Mouse (Mus musculus) intestine, embryonic 15.5 days (tissue): ENCODE measurements around the gene Stat3. TPM values are rescaled to one million over a fixed set of nuclear protein-coding genes. Genes with fewer than 3 reads are reported as not detected.
A peak's percentile ranks its signal among the peaks of the same experiment; 100 is the strongest.

Experiments
- ATAC-seq: fragments of 200-750 bp; cut with Nextera tagmentation; 2 replicates; pipeline ENCODE4 v1.8.0; 2017; ENCODE audit warnings: moderate TSS enrichment, moderate library complexity
- H3K27ac ChIP-seq: fragments of 300-500 bp; sonication (generic); 2 replicates; pipeline ENCODE4 v1.5.1; 2015; ENCODE audit warnings: mild to moderate bottlenecking, inconsistent platforms
- H3K27me3 ChIP-seq: fragments of 300-500 bp; sonication (generic); replicated peaks from 2 replicates; pipeline ENCODE4 v1.6.1; 2015; ENCODE audit warnings: inconsistent platforms
- H3K36me3 ChIP-seq: fragments of 300-500 bp; sonication (generic); 2 replicates; pipeline ENCODE4 v1.6.1; 2015; ENCODE audit warnings: inconsistent platforms
- H3K4me1 ChIP-seq: fragments of 300-500 bp; sonication (generic); replicated peaks from 2 replicates; pipeline ENCODE4 v1.6.1; 2015; ENCODE audit warnings: inconsistent platforms
- H3K4me2 ChIP-seq: fragments of 300-500 bp; sonication (generic); replicated peaks from 2 replicates; pipeline ENCODE4 v1.6.1; 2015; ENCODE audit warnings: mild to moderate bottlenecking, inconsistent platforms
- H3K4me3 ChIP-seq: fragments of 300-500 bp; sonication (generic); replicated peaks from 2 replicates; pipeline ENCODE4 v1.5.1; 2015; ENCODE audit warnings: inconsistent platforms
- H3K9ac ChIP-seq: fragments of 300-500 bp; sonication (generic); 2 replicates; pipeline ENCODE4 v1.6.1; 2015; ENCODE audit warnings: inconsistent platforms
- H3K9me3 ChIP-seq: fragments of 300-500 bp; sonication (generic); 2 replicates; pipeline ENCODE4 v1.6.1; 2016; ENCODE audit warnings: inconsistent platforms
- WGBS: fragments of 180-500 bp; shearing (Covaris S2); methylation state at CpG from one replicate; pipeline ENCODE4 v1.1.7; 2015; 5-methylcytosine and 5-hydroxymethylcytosine counted together
- polyA plus RNA-seq: library from polyadenylated mRNA; unstranded; fragments of >200 nt; fragmentation: Nextera tagmentation; extraction: Ambion mirVana; gene quantifications from 2 replicates; pipeline ENCODE4 v1.2.1, GENCODE M21; 2015

Gene Stat3
- polyA plus RNA-seq, result 45.8 and 48.9 TPM in 2 replicates

DNA sequence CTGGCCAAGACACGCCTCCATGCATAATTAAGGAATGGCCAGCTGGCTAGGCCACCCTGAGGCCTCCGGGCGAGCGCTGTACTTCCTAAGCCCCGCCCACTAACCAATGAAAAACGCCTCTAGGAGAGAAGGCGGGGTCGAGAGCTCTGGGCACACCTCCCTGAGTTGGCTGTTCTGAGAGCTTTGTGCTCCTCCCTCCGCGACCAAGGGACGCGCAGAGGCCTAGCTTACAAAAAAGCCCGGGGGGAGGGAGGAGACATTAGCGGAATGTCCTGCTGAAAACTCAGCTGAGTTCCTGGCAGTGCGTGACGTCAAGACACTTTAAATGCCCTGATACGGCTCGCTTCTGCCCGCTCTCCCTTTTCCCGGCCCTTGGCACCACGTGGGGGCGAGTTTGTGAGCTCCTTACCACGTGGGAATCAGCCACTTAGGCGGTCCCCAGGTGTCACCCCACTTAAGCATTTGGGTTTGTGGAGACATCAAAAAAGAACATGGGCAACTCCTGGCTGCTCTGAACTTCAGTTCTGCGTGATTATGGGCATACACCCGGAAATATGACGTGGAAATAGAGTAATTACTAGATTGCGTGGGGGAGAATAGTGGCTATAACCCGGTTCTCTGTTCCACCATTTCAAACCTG lies at the start of gene Stat3:
Gene Stat3 (minus strand): TSS at position 29 of the 640 bp plus-strand sequence.
- under 1% methylated on average over 29 of the region's 29 CpGs for WGBS
- Histone ChIP-seq H3K4me1 (peaks cover 4% of the 10 kb centered on the region; the same call in 1 of the 2 replicates), H3K4me2 (peak within 1 kb of the TSS; percentile 80), H3K9me3 (no peaks in the 10 kb centered on the region), H3K27me3 (no peaks in the 10 kb centered on the region), H3K9ac (peak within 1 kb of the TSS; percentile 89), H3K36me3 (no peaks in the 10 kb centered on the region), H3K27ac (peak within 1 kb of the TSS; percentile 87), H3K4me3 (peak within 1 kb of the TSS; percentile 92)
- ATAC-seq, result peak; percentile 99

DNA sequence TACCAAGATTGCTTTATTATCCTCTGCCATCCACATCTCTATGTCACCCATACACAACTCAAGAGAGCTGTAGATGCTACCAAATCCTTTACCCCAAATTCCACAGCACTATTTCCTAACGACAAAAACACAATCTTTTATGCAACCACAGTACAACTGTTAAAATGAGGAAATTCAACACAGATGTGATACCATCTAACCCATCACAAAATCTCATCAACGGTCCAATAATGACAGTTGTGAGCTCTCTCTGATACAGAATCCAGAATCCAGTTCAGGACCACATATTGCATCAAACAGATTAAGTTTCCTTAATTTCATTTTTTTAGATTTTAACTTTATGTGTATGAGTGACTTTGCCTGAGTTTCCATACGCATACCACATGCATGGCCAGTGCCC lies 49.3 kb upstream of the Stat3 start:
- 82% methylated on average over 3 of the region's 3 CpGs for WGBS
- no peak overlapping the region for H3K4me3 ChIP-seq

DNA sequence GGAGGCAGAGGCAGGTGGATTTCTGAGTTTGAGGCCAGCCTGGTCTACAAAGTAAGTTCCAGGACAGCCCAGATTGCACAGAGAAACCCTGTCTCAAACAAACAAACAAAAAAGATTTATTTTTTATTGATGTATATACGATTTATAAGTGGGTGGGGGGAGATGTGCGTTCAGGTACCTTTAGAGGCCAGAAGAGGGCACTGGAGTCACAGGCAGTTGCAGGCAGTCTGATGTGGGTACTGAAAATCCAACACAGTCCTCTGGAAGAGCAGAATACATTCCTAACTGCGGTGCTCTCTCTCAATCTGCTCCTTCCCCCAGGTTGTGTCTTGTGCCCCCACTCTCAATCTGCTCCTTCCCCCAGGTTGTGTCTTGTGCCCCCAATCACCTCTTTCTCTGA lies 46.3 kb upstream of the Stat3 start:
- Histone ChIP-seq H3K27ac (no peak overlapping the region), H3K27me3 (no peaks in the 10 kb centered on the region), H3K4me2 (no peak overlapping the region), H3K4me1 (no peaks in the 10 kb centered on the region; the same call in 1 of the 2 replicates), H3K36me3 (no peaks in the 10 kb centered on the region), H3K9me3 (no peaks in the 10 kb centered on the region), H3K4me3 (no peak overlapping the region), H3K9ac (no peak overlapping the region)
- ATAC-seq, result no peak
- 58% methylated on average over 3 of the region's 3 CpGs for WGBS

More for the DNA sequence above, 49.3 kb upstream of the Stat3 start:
- H3K9ac ChIP-seq, result no peak overlapping the region
- no peaks in the 10 kb centered on the region; the same call in 1 of the 2 replicates for H3K4me1 ChIP-seq
- H3K9me3 ChIP-seq, result no peaks in the 10 kb centered on the region
- no peak overlapping the region for H3K27ac ChIP-seq
- no peak for ATAC-seq
- no peaks in the 10 kb centered on the region for H3K36me3 ChIP-seq
- H3K27me3 ChIP-seq, result no peaks in the 10 kb centered on the region
- H3K4me2 ChIP-seq, result no peak overlapping the region

DNA sequence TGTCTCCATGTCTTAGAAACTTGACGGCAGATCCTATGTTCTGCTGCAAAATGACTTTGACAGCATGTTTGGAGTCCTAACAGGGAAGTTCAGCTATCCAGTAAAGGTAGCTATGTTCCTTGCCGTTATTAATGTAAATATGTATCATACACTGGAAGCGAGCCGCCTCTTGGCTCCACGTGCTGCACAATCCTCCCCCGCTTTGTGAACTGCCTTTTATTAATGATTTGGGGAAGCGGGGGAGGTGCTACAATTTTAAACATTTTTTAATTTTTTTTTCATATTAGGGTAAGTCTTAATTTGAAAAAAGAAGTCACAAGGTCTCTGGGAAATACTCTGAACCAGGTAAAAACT lies 44.4 kb upstream of the Stat3 start:
- 58% methylated on average over 7 of the region's 7 CpGs for WGBS
- Histone ChIP-seq H3K4me1 (no peaks in the 10 kb centered on the region; the same call in 1 of the 2 replicates), H3K36me3 (no peaks in the 10 kb centered on the region), H3K4me3 (no peak overlapping the region), H3K9me3 (no peaks in the 10 kb centered on the region), H3K4me2 (no peak overlapping the region; the same call in 1 of the 2 replicates), H3K9ac (no peak overlapping the region; the same call in 1 of the 2 replicates), H3K27me3 (no peaks in the 10 kb centered on the region), H3K27ac (no peak overlapping the region)
- ATAC-seq, result no peak

DNA sequence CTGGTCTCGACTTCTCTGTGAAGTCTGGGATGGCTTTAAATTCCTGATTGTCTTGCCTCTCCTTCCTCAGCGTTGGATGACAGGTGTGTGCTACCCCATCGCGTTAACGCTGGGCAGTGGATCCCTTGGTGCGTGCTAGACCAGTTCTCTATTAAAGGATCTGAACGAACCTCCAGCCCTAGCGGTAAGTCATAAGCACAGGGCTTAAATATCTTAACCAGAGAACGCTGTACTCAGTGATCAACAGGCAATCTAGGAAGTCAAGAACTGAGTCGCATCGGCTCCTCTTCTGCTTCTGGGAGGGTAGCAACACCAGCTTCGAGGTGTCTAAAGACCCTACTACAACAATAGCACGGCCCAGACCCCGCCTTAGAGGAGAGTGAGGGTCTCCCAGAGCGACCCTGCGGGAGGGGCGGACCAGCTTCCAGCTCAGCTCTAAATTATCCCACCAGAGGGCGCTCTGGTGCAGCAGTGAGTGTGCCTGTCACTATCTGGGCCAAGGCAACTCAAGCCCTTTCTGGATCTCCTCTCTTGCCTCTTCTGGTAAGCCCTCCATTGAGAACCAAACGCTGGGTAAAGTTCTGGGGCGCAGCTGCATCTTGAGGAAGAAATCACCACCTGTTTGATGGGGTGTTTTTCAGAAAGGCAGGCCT lies 43.9 kb upstream of the Stat3 start:
- Histone ChIP-seq H3K36me3 (no peaks in the 10 kb centered on the region), H3K4me1 (no peaks in the 10 kb centered on the region; the same call in 1 of the 2 replicates), H3K27ac (no peak overlapping the region), H3K4me3 (peak overlapping the region; percentile 40), H3K9me3 (no peaks in the 10 kb centered on the region), H3K4me2 (peak overlapping the region; percentile 83), H3K27me3 (no peaks in the 10 kb centered on the region), H3K9ac (peak overlapping the region; percentile 57)
- WGBS, result 4% methylated on average over 20 of the region's 20 CpGs
- peak; percentile 86 for ATAC-seq

DNA sequence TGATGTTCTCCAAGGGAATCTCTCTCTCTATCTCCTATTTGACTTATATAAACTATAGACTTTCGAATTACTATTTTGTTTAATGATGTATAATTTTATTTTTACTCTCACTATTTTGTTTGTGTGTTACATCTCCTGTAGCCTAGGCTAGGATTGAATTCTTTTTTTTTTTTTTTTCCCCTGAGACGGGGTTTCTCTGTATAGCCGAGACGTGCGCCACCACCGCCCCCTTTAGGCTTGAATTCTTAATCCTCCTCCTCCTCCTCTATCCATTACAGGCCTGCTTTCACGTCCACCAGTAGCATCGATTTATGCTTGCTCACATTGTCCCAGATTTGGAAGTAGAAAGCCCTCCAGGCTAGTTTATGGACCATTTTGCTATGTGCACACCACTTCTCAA lies 42.7 kb upstream of the Stat3 start:
- Histone ChIP-seq H3K4me3 (no peak overlapping the region), H3K4me1 (no peaks in the 10 kb centered on the region; the same call in 1 of the 2 replicates), H3K36me3 (no peaks in the 10 kb centered on the region), H3K9me3 (no peaks in the 10 kb centered on the region), H3K27ac (no peak overlapping the region), H3K9ac (no peak overlapping the region), H3K4me2 (no peak overlapping the region), H3K27me3 (no peaks in the 10 kb centered on the region)
- ATAC-seq, result no peak
- WGBS, result 31% methylated on average over 8 of the region's 8 CpGs

DNA sequence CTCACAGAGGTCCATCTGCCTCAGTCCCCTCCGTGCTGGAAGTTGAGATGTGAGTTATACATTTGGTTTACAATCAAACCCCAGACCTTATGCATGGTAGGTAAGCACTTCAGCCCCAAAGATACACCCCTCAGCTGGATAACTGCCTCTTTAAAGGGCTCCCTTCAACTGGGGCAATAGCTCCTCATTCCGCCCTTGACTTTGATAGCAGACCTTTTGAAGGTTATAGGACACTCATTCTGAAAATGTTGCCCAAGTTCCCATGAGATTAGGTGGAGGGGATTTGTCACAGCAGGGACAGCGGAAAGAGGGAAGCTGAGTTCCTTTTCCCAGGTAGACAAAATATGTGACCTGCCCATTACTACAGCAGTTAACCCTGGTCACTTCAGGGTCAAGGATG lies 41.9 kb upstream of the Stat3 start:
- Histone ChIP-seq H3K9me3 (no peaks in the 10 kb centered on the region), H3K4me3 (no peak overlapping the region), H3K27me3 (no peaks in the 10 kb centered on the region), H3K4me1 (no peaks in the 10 kb centered on the region; the same call in 1 of the 2 replicates), H3K36me3 (no peaks in the 10 kb centered on the region), H3K4me2 (no peak overlapping the region), H3K27ac (no peak overlapping the region), H3K9ac (no peak overlapping the region)
- ATAC-seq, result no peak
- 72% methylated on average over 3 of the region's 3 CpGs for WGBS

DNA sequence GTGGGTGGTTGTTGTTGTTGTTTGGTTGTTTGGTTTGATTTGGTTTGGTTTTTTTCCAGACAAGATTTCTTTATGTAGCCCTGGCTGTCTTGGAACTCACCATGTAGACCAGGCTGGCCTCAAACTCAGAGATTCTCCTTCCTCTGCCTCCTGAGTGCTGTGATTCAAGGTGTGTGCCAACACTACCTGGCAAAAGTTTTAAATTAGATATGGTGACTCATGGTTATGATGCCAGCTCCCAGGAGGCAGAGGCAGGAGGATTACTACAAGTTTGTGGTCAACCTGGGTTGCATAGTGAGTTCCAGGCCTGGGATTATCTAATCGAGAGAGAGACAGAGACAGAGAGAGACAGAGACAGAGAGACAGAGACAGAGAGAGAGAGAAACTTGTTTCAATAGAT lies 41.1 kb upstream of the Stat3 start:
- Histone ChIP-seq H3K4me3 (no peak overlapping the region), H3K9ac (no peak overlapping the region), H3K9me3 (no peaks in the 10 kb centered on the region), H3K27me3 (no peaks in the 10 kb centered on the region), H3K27ac (no peak overlapping the region), H3K36me3 (no peaks in the 10 kb centered on the region), H3K4me1 (no peaks in the 10 kb centered on the region; the same call in 1 of the 2 replicates), H3K4me2 (no peak overlapping the region)
- ATAC-seq, result no peak
- 72% methylated on average over 1 of the region's 1 CpGs for WGBS

DNA sequence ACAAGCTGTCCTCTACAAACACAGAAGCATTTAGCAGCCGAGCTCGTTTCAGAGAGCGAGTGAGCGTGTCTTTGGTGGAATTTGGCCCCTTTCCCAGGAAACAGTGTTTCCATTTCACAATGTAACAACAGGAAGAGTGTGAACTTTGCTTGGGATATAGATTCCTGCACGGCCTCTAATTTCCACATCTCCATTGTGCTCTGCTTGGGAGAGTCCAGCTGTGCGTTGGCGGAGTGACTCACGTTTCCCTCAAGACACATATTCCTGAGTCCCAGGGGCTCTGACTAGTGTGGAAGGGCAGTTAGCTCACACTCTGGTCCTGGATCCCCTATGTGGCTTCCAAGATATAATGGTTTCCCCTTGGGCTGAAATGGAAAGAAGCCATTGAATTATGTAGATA lies 40.5 kb upstream of the Stat3 start:
- Histone ChIP-seq H3K36me3 (no peaks in the 10 kb centered on the region), H3K27me3 (no peaks in the 10 kb centered on the region), H3K4me2 (no peak overlapping the region), H3K4me1 (no peaks in the 10 kb centered on the region; the same call in 1 of the 2 replicates), H3K9me3 (no peaks in the 10 kb centered on the region), H3K4me3 (no peak overlapping the region), H3K9ac (no peak overlapping the region), H3K27ac (peak overlapping the region; percentile 38; the same call in 1 of the 2 replicates)
- ATAC-seq, result peak; percentile 51
- WGBS, result 41% methylated on average over 8 of the region's 8 CpGs

DNA sequence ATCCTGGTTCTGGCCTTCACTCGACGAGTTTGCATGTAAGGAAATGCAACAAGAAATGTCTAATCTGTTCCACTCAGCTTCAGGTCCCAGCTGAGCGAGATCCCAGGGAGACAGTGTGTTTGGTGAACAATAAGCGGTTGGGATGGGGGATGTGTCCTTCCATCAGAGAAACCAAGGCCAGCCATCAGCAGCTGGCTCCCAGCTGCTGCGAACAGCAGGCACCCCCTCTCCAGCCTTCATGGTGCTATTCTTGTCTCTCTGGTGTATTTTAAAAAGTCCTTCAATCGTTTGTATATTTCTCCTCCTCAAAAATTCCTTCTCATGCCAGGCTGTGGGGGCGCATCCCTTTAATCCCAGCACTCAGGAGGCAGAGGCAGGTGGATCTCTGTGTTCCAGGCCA lies 35.9 kb upstream of the Stat3 start:
- Histone ChIP-seq H3K36me3 (no peaks in the 10 kb centered on the region), H3K27ac (peak overlapping the region; percentile 2; the same call in 1 of the 2 replicates), H3K27me3 (0 out of 2 replicates have a peak, but pooled peaks cover 3% of the 10 kb centered on the region), H3K4me1 (peaks cover 9% of the 10 kb centered on the region; the same call in 1 of the 2 replicates), H3K4me2 (no peak overlapping the region), H3K9me3 (no peaks in the 10 kb centered on the region), H3K9ac (no peak overlapping the region), H3K4me3 (no peak overlapping the region)
- no peak for ATAC-seq
- WGBS, result 52% methylated on average over 7 of the region's 7 CpGs

DNA sequence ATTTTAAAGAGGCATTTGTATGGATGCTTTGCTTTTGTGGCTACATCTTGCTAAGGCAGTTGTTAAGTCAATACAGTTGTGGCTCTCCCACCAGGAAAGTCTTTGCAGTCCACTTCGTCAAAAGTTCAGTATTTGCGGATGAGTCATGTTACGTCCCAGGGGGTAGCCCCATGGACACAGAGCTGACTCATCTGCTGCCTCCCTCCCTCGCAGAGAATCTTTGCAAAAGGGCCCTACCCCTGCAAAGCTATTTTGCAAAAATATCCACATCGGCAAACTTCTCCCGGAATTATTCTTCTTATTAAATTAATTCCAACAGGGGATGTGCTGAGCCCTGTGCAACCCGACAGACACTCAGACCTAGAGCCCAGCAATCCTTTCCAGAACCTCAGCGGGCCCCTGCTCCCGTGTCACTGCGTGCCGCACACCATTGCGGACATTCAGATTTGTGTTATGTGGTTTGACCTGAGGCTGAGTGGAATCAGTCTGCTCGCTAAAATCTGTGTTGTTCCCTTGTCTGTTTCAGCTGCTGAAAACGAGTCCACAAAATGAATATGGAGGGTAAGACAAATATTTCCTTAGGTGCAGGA lies 35.1 kb upstream of the Stat3 start:
- Histone ChIP-seq H3K4me1 (peaks cover 9% of the 10 kb centered on the region; the same call in 1 of the 2 replicates), H3K36me3 (no peaks in the 10 kb centered on the region), H3K9me3 (no peaks in the 10 kb centered on the region), H3K27ac (0 out of 2 replicates have a peak overlapping the region, but pooled peaks have one; percentile 2), H3K4me2 (no peak overlapping the region), H3K4me3 (no peak overlapping the region), H3K27me3 (0 out of 2 replicates have a peak, but pooled peaks cover 3% of the 10 kb centered on the region), H3K9ac (no peak overlapping the region)
- WGBS, result 51% methylated on average over 14 of the region's 14 CpGs
- ATAC-seq, result no peak

DNA sequence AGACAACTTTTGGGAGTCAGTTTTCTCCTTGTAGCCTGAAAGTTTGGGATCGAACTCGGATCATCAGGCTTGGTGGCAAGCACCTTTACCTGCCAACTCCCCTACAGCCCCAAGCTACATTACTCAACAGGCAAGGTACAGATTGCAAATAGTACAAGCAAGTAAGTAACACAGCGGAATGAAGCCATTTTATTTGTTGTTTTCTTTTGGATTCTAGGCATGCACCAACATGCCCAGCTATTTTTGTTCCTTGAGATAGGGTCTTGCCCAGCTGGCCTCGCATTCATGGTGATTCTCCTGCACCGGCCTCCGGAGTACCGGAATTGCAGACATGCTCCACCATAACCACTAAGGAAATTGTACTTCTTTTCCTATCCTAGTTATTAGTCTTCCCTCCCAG lies 33.9 kb upstream of the Stat3 start:
- 90% methylated on average over 7 of the region's 7 CpGs for WGBS
- ATAC-seq, result no peak
- no peak overlapping the region for H3K9ac ChIP-seq
- H3K36me3 ChIP-seq, result no peaks in the 10 kb centered on the region
- no peak overlapping the region for H3K4me2 ChIP-seq
- no peaks in the 10 kb centered on the region for H3K9me3 ChIP-seq
- H3K27ac ChIP-seq, result no peak overlapping the region
- 0 out of 2 replicates have a peak, but pooled peaks cover 3% of the 10 kb centered on the region for H3K27me3 ChIP-seq
- H3K4me3 ChIP-seq, result no peak overlapping the region
- H3K4me1 ChIP-seq, result peaks cover 14% of the 10 kb centered on the region
